Mouse (Mus musculus) myocyte (in vitro differentiated cells): ENCODE results near the gene Mrpl9. TPM values are rescaled to one million over a fixed set of nuclear protein-coding genes. Genes with fewer than 3 reads are reported as not detected.

Experiments used
- H3K27me3 ChIP-seq: one replicate; pipeline ENCODE4 v1.6.1; 2011; ENCODE audit not compliant: control insufficient read depth, insufficient read depth, insufficient read length
- H3K36me3 ChIP-seq: one replicate; pipeline ENCODE4 v1.6.1; 2011; ENCODE audit not compliant: control insufficient read depth, insufficient read depth
- H3K4me2 ChIP-seq: one replicate; pipeline ENCODE4 v1.6.1; 2011; ENCODE audit warnings: low read depth, control low read depth
- H3K4me3 ChIP-seq: one replicate; pipeline ENCODE4 v1.5.1; 2011; ENCODE audit warnings: mild to moderate bottlenecking, control low read depth, moderate library complexity
- H3K79me2 ChIP-seq: one replicate; pipeline ENCODE4 v1.6.1; 2011; ENCODE audit not compliant: control insufficient read depth, insufficient read depth
- H3ac ChIP-seq: one replicate; pipeline ENCODE4 v1.6.1; 2011; ENCODE audit not compliant: control insufficient read depth, insufficient read length
- CEBPB ChIP-seq: IDR thresholded peaks from 2 replicates; pipeline ENCODE4 v1.6.1; 2011; ENCODE audit warnings: mild to moderate bottlenecking, moderate library complexity; ENCODE audit not compliant: poor library complexity, insufficient read depth, severe bottlenecking
- E2F4 ChIP-seq: IDR thresholded peaks from one replicate; pipeline ENCODE4 v1.6.1; 2011; ENCODE audit warnings: mild to moderate bottlenecking, control low read depth, moderate library complexity; ENCODE audit not compliant: insufficient read depth
- MAX ChIP-seq: IDR thresholded peaks from one replicate; pipeline ENCODE4 v1.6.1; 2011; ENCODE audit warnings: low read depth, mild to moderate bottlenecking, control low read depth
- MYOD1 ChIP-seq, 3 experiments: IDR thresholded peaks; one replicate each; pipeline ENCODE4 v1.6.1; 2011; ENCODE audit warnings: control low read depth in 2 of 3, low read depth in 2 of 3, mild to moderate bottlenecking in 2 of 3, moderate library complexity in 1 of 3; ENCODE audit not compliant: insufficient read length in 2 of 3, control insufficient read depth in 1 of 3
- MYOG ChIP-seq, 3 experiments: IDR thresholded peaks; one replicate each; pipeline ENCODE4 v1.6.1; 2011; ENCODE audit warnings: control low read depth in 2 of 3, low read depth in 2 of 3, mild to moderate bottlenecking in 2 of 3; ENCODE audit not compliant: insufficient read length in 2 of 3, control insufficient read depth in 1 of 3, insufficient read depth in 1 of 3
- POLR2A ChIP-seq: IDR thresholded peaks from one replicate; pipeline ENCODE4 v1.6.1; 2011; ENCODE audit warnings: low read depth, mild to moderate bottlenecking, control low read depth, moderate library complexity; ENCODE audit not compliant: insufficient read length
- POLR2AphosphoS2 ChIP-seq: IDR thresholded peaks from one replicate; pipeline ENCODE4 v1.6.1; 2011; ENCODE audit warnings: low read depth, control low read depth; ENCODE audit not compliant: insufficient read length
- REST ChIP-seq: IDR thresholded peaks from one replicate; pipeline ENCODE4 v1.6.1; 2011; ENCODE audit warnings: mild to moderate bottlenecking, control low read depth, moderate library complexity; ENCODE audit not compliant: insufficient read depth, insufficient read length
- SRF ChIP-seq: IDR thresholded peaks from one replicate; pipeline ENCODE4 v1.6.1; 2011; ENCODE audit warnings: low read depth; ENCODE audit not compliant: control insufficient read depth, insufficient read length
- TCF12 ChIP-seq: IDR thresholded peaks from one replicate; pipeline ENCODE4 v1.6.1; 2011; ENCODE audit warnings: mild to moderate bottlenecking, control low read depth; ENCODE audit not compliant: poor library complexity, insufficient read depth, severe bottlenecking
- TCF3 ChIP-seq: IDR thresholded peaks from one replicate; pipeline ENCODE4 v1.6.1; 2011; ENCODE audit warnings: low read depth, control low read depth; ENCODE audit not compliant: insufficient read length
- USF1 ChIP-seq: IDR thresholded peaks from one replicate; pipeline ENCODE4 v1.6.1; 2011; ENCODE audit warnings: low read depth, mild to moderate bottlenecking, control low read depth, moderate library complexity
- polyA plus RNA-seq: library from polyadenylated mRNA; unstranded; fragments of >200 nt; fragmentation: generic; extraction: Trizol; gene quantifications from one replicate; pipeline ENCODE4 v1.2.1, GENCODE M21; 2012; ENCODE audit warnings: missing spikeins

Mrpl9 gene
- polyA plus RNA-seq, 1 experiment: 75.1 TPM

- Histone ChIP-seq H3K4me3 (no peak overlapping the region), H3ac (no peak overlapping the region), H3K36me3 (peaks cover 6% of the 10 kb centered on the region), H3K27me3 (no peaks in the 10 kb centered on the region), H3K79me2 (no peaks in the 10 kb centered on the region), H3K4me2 (no peak overlapping the region)
- TF ChIP-seq REST (no peak), TCF3 (no peak), CEBPB (no peak), E2F4 (no peak), USF1 (no peak), TCF12 (no peak), POLR2A (no peak), POLR2AphosphoS2 (no peak), SRF (no peak), MYOD1 (IDR thresholded peaks at IDR 0.05; ENCODE audit: control insufficient read depth in 1 of 3, insufficient read length in 2 of 3, low read depth in 2 of 3) (no peak), MYOG (IDR thresholded peaks at IDR 0.05; ENCODE audit: control insufficient read depth in 1 of 3, insufficient read depth in 1 of 3, insufficient read length in 2 of 3, low read depth in 2 of 3) (no peak), MAX (no peak)
Observed at GRCm38 (mm10) chr3:94497162-94497561, 54.0 kb downstream of the Mrpl9 start.

Other genes starting within 250 kb of the Mrpl9 start
- not detected for gene Gm5286, start 246.6 kb upstream of the Mrpl9 start, polyA plus RNA-seq
- not detected for gene Gm4778, start 179.3 kb upstream of the Mrpl9 start, polyA plus RNA-seq
- 6.3 TPM for gene Them4, start 133.2 kb upstream of the Mrpl9 start, polyA plus RNA-seq
- gene Them5, start 101.2 kb upstream of the Mrpl9 start, polyA plus RNA-seq: not detected
- not detected for gene C2cd4d, start 80.9 kb upstream of the Mrpl9 start, polyA plus RNA-seq
- 0.26 TPM for gene Rorc, start 70.5 kb upstream of the Mrpl9 start, polyA plus RNA-seq
- not detected for gene Lingo4, start 44.8 kb upstream of the Mrpl9 start, polyA plus RNA-seq
- gene Tdrkh, start 30.0 kb upstream of the Mrpl9 start, polyA plus RNA-seq: 5.4 TPM
- gene Oaz3, start 597 bp downstream of the Mrpl9 start, polyA plus RNA-seq: 0.10 TPM
- gene Celf3, start 35.0 kb downstream of the Mrpl9 start, polyA plus RNA-seq: 0.11 TPM
- gene Riiad1, start 37.0 kb downstream of the Mrpl9 start, polyA plus RNA-seq: 0.36 TPM
- 17.4 TPM for gene Snx27, start 139.4 kb downstream of the Mrpl9 start, polyA plus RNA-seq
- not detected for gene Gm10972, start 199.8 kb downstream of the Mrpl9 start, polyA plus RNA-seq
- gene Tuft1, start 215.6 kb downstream of the Mrpl9 start, polyA plus RNA-seq: 3.5 TPM